Mouse (Mus musculus) embryonic facial prominence, embryonic 11.5 days (tissue): ENCODE measurements around the gene Mmp14. TPM values are rescaled to one million over a fixed set of nuclear protein-coding genes. Genes with fewer than 3 reads are reported as not detected.

Experiments used
- ATAC-seq: fragments of 200-750 bp; cut with Nextera tagmentation; replicated peaks from 2 replicates; pipeline ENCODE4 v1.8.0; 2017; ENCODE audit warnings: low read depth; ENCODE audit not compliant: insufficient number of reproducible peaks, low FRiP score, low TSS enrichment
- DNase-seq: peaks from one replicate; pipeline ENCODE4 v3.0.0-alpha.2; 2015; ENCODE audit warnings: low spot score
- H3K27ac ChIP-seq: fragments of 300-500 bp; sonication (generic); replicated peaks from 2 replicates; pipeline ENCODE4 v1.5.1; 2014; ENCODE audit warnings: mild to moderate bottlenecking, low read depth, low read length, control low read depth
- H3K27me3 ChIP-seq: fragments of 300-500 bp; sonication (generic); 2 replicates; pipeline ENCODE4 v1.6.1; 2014; ENCODE audit warnings: mild to moderate bottlenecking, low read length, moderate library complexity, mixed read lengths; ENCODE audit not compliant: control insufficient read depth, insufficient read depth
- H3K36me3 ChIP-seq: fragments of 300-500 bp; sonication (generic); replicated peaks from 2 replicates; pipeline ENCODE4 v1.6.1; 2014; ENCODE audit warnings: low read depth, mild to moderate bottlenecking, low read length, moderate library complexity, mixed read lengths; ENCODE audit not compliant: control insufficient read depth, insufficient read depth
- H3K4me1 ChIP-seq: fragments of 300-500 bp; sonication (generic); 2 replicates; pipeline ENCODE4 v1.6.1; 2014; ENCODE audit warnings: low read length, mixed read lengths; ENCODE audit not compliant: control insufficient read depth, insufficient read depth
- H3K4me2 ChIP-seq: fragments of 300-500 bp; sonication (generic); 2 replicates; pipeline ENCODE4 v1.6.1; 2014; ENCODE audit warnings: low read depth, mild to moderate bottlenecking, control low read depth, low read length, moderate library complexity
- H3K4me3 ChIP-seq: fragments of 300-500 bp; sonication (generic); 2 replicates; pipeline ENCODE4 v1.5.1; 2014; ENCODE audit warnings: low read depth, low read length, control low read depth
- H3K9ac ChIP-seq: fragments of 300-500 bp; sonication (generic); replicated peaks from 2 replicates; pipeline ENCODE4 v1.6.1; 2014; ENCODE audit warnings: mild to moderate bottlenecking, control low read depth, low read length
- H3K9me3 ChIP-seq: fragments of 300-500 bp; sonication (generic); replicated peaks from 2 replicates; pipeline ENCODE4 v1.6.1; 2016; ENCODE audit warnings: mild to moderate bottlenecking, low read length, inconsistent platforms, mixed read lengths; ENCODE audit not compliant: control insufficient read depth
- WGBS: fragments of 180-500 bp; shearing (Covaris S2); extraction: QIAGEN DNeasy Blood & Tissue Kit; methylation state at CpG from one replicate; pipeline ENCODE4 v1.1.7; 2014; 5-methylcytosine and 5-hydroxymethylcytosine counted together
- polyA plus RNA-seq: library from polyadenylated mRNA; unstranded; fragments of >200 nt; fragmentation: Nextera tagmentation; extraction: Ambion mirVana; gene quantifications from 2 replicates; pipeline ENCODE4 v1.2.1, GENCODE M21; 2014

The Mmp14 gene
- polyA plus RNA-seq, 1 experiment from 2014 or later: 91.1 TPM

- Histone ChIP-seq H3K9me3 (no peaks in the 10 kb centered on the region), H3K4me2 (peak overlapping the region; percentile 83), H3K36me3 (no peaks in the 10 kb centered on the region), H3K27ac (no peak overlapping the region), H3K9ac (peak overlapping the region; percentile 55), H3K4me1 (peaks cover 7% of the 10 kb centered on the region; the same call in 1 of the 2 replicates), H3K4me3 (peak overlapping the region; percentile 26), H3K27me3 (peaks cover 9% of the 10 kb centered on the region; the same call in 1 of the 2 replicates)
- no peak for ATAC-seq
- under 1% methylated on average over 40 of the region's 40 CpGs for WGBS
- peak; percentile 47 for DNase-seq
Measured at GRCm38 (mm10) chr14:54479451-54479920, 48.1 kb downstream of the Mmp14 start.

- H3K9ac ChIP-seq: no peak overlapping the region
- WGBS: 80% methylated on average over 6 of the region's 6 CpGs
- DNase-seq (no peak), ATAC-seq (no peak)
- H3K9me3 ChIP-seq: no peaks in the 10 kb centered on the region
- H3K36me3 ChIP-seq: no peaks in the 10 kb centered on the region
- H3K4me3 ChIP-seq: no peak overlapping the region
- H3K4me1 ChIP-seq: peaks cover 7% of the 10 kb centered on the region; the same call in 1 of the 2 replicates
- H3K27me3 ChIP-seq: peaks cover 9% of the 10 kb centered on the region; the same call in 1 of the 2 replicates
- H3K27ac ChIP-seq: no peak overlapping the region
- H3K4me2 ChIP-seq: no peak overlapping the region
Measured at GRCm38 (mm10) chr14:54480673-54481072, 49.3 kb downstream of the Mmp14 start.

GRCm38 (mm10) chr14:54481402-54481801 is 50.0 kb downstream of the Mmp14 start:
- no peak overlapping the region for H3K27ac ChIP-seq

GRCm38 (mm10) chr14:54482498-54482897 is 51.1 kb downstream of the Mmp14 start:
- no peak overlapping the region for H3K4me3 ChIP-seq
- peak; percentile 72 for DNase-seq
- no peak for ATAC-seq

More at GRCm38 (mm10) chr14:54481402-54481801, 50.0 kb downstream of the Mmp14 start:
- Histone ChIP-seq H3K4me3 (no peak overlapping the region), H3K36me3 (no peaks in the 10 kb centered on the region), H3K4me1 (peaks cover 4% of the 10 kb centered on the region; the same call in 1 of the 2 replicates), H3K9ac (no peak overlapping the region), H3K9me3 (no peaks in the 10 kb centered on the region), H3K27me3 (peaks cover 9% of the 10 kb centered on the region; the same call in 1 of the 2 replicates), H3K4me2 (no peak overlapping the region)
- ATAC-seq (no peak), DNase-seq (no peak)
- 81% methylated on average over 8 of the region's 8 CpGs for WGBS

GRCm38 (mm10) chr14:54485899-54486298 is 54.5 kb downstream of the Mmp14 start:
- Histone ChIP-seq H3K4me2 (no peak overlapping the region), H3K9me3 (no peaks in the 10 kb centered on the region), H3K36me3 (no peaks in the 10 kb centered on the region), H3K27me3 (no peaks in the 10 kb centered on the region), H3K4me1 (no peaks in the 10 kb centered on the region), H3K9ac (no peak overlapping the region), H3K27ac (no peak overlapping the region), H3K4me3 (no peak overlapping the region)
- 90% methylated on average over 7 of the region's 7 CpGs for WGBS
- ATAC-seq (no peak), DNase-seq (no peak)

More at GRCm38 (mm10) chr14:54482498-54482897, 51.1 kb downstream of the Mmp14 start:
- Histone ChIP-seq H3K9ac (no peak overlapping the region), H3K27ac (no peak overlapping the region), H3K4me2 (no peak overlapping the region), H3K36me3 (no peaks in the 10 kb centered on the region), H3K4me1 (no peaks in the 10 kb centered on the region), H3K27me3 (peaks cover 6% of the 10 kb centered on the region; the same call in 1 of the 2 replicates), H3K9me3 (no peaks in the 10 kb centered on the region)
- 35% methylated on average over 9 of the region's 9 CpGs for WGBS

GRCm38 (mm10) chr14:54487732-54488131 is 56.3 kb downstream of the Mmp14 start:
- no peak overlapping the region for H3K9ac ChIP-seq
- no peak for DNase-seq
- no peak for ATAC-seq
- H3K27ac ChIP-seq: no peak overlapping the region
- 73% methylated on average over 2 of the region's 2 CpGs for WGBS
- H3K4me3 ChIP-seq: no peak overlapping the region
- H3K4me1 ChIP-seq: no peaks in the 10 kb centered on the region
- H3K36me3 ChIP-seq: no peaks in the 10 kb centered on the region
- H3K27me3 ChIP-seq: no peaks in the 10 kb centered on the region
- H3K9me3 ChIP-seq: no peaks in the 10 kb centered on the region
- H3K4me2 ChIP-seq: no peak overlapping the region

- Histone ChIP-seq H3K4me3 (no peak overlapping the region), H3K36me3 (no peaks in the 10 kb centered on the region), H3K9me3 (no peaks in the 10 kb centered on the region), H3K9ac (no peak overlapping the region), H3K27me3 (no peaks in the 10 kb centered on the region), H3K4me2 (no peak overlapping the region), H3K4me1 (no peaks in the 10 kb centered on the region), H3K27ac (no peak overlapping the region)
- no peak for DNase-seq
- ATAC-seq: no peak
Measured at GRCm38 (mm10) chr14:54488350-54488749, 56.9 kb downstream of the Mmp14 start.

GRCm38 (mm10) chr14:54492345-54493131 is 61.1 kb downstream of the Mmp14 start:
- Histone ChIP-seq H3K9me3 (no peaks in the 10 kb centered on the region), H3K4me1 (no peaks in the 10 kb centered on the region), H3K27ac (no peak overlapping the region), H3K27me3 (no peaks in the 10 kb centered on the region), H3K9ac (no peak overlapping the region), H3K4me2 (no peak overlapping the region), H3K36me3 (no peaks in the 10 kb centered on the region), H3K4me3 (no peak overlapping the region)
- peak; percentile 44; the same call in 1 of the 2 replicates for ATAC-seq
- DNase-seq: peak; percentile 26
- WGBS: 67% methylated on average over 18 of the region's 18 CpGs
